Mouse (Mus musculus) MEL (cell line): ENCODE data around the gene Tnni3k. TPM values are rescaled to one million over a fixed set of nuclear protein-coding genes. Genes with fewer than 3 reads are reported as not detected.

ENCODE experiments used
- DNase-seq: peaks from one replicate; pipeline ENCODE4 v3.0.0; 2011; ENCODE audit warnings: low read depth, low spot score
- H3K27ac ChIP-seq: 2 replicates; pipeline ENCODE4 v1.5.1; 2012; ENCODE audit warnings: low read depth, mild to moderate bottlenecking, control low read depth, low read length, moderate library complexity; ENCODE audit not compliant: control insufficient read depth
- H3K27me3 ChIP-seq, 2 experiments: fragments of 150-350 bp in 1 of 2; sonication (generic) in 1 of 2; 2 replicates each; pipeline ENCODE4 v1.6.1; 2012; ENCODE audit warnings: low read length in 2 of 2, mild to moderate bottlenecking in 2 of 2, improper control_type of control experiment in 1 of 2, moderate library complexity in 1 of 2; ENCODE audit not compliant: insufficient read depth in 2 of 2, control insufficient read depth in 1 of 2
- H3K36me3 ChIP-seq, 2 experiments: 2 replicates each; pipeline ENCODE4 v1.6.1; 2012 to 2014; ENCODE audit warnings: low read length in 2 of 2, improper control_type of control experiment in 1 of 2, inconsistent platforms in 1 of 2, mild to moderate bottlenecking in 1 of 2; ENCODE audit not compliant: insufficient read depth in 2 of 2, control insufficient read depth in 1 of 2
- H3K4me1 ChIP-seq, 2 experiments: fragments of 150-350 bp in 1 of 2; sonication (generic) in 1 of 2; 2 replicates each; pipeline ENCODE4 v1.6.1; 2012; ENCODE audit warnings: low read length in 2 of 2, improper control_type of control experiment in 1 of 2, mild to moderate bottlenecking in 1 of 2; ENCODE audit not compliant: insufficient read depth in 2 of 2, control insufficient read depth in 1 of 2
- H3K4me3 ChIP-seq, 2 experiments: fragments of 150-350 bp in 1 of 2; sonication (generic) in 1 of 2; 2 replicates each; pipeline ENCODE4 v1.5.1; 2012; ENCODE audit warnings: low read depth in 2 of 2, low read length in 2 of 2, mild to moderate bottlenecking in 2 of 2, moderate library complexity in 2 of 2, control low read depth in 1 of 2, improper control_type of control experiment in 1 of 2; ENCODE audit not compliant: control insufficient read depth in 1 of 2, insufficient read depth in 1 of 2
- H3K79me2 ChIP-seq: 2 replicates; pipeline ENCODE4 v1.6.1; 2012; ENCODE audit warnings: mild to moderate bottlenecking, low read length, moderate library complexity; ENCODE audit not compliant: control insufficient read depth, poor library complexity, insufficient read depth
- H3K9ac ChIP-seq: 2 replicates; pipeline ENCODE4 v1.6.1; 2012; ENCODE audit warnings: low read depth, mild to moderate bottlenecking, control low read depth, low read length, moderate library complexity; ENCODE audit not compliant: control insufficient read depth, poor library complexity, severe bottlenecking
- H3K9me3 ChIP-seq: fragments of 150-350 bp; sonication (generic); replicated peaks from 2 replicates; pipeline ENCODE4 v1.6.1; 2012; ENCODE audit warnings: mild to moderate bottlenecking, low read length, improper control_type of control experiment, moderate library complexity; ENCODE audit not compliant: insufficient read depth
- ELF1 ChIP-seq: IDR thresholded peaks from 2 replicates; pipeline ENCODE4 v1.6.1; 2014; ENCODE audit warnings: low read depth, mild to moderate bottlenecking, inconsistent platforms, low read length, improper control_type of control experiment, moderate library complexity
- EP300 ChIP-seq, 2 experiments: IDR thresholded peaks; 2 replicates each; pipeline ENCODE4 v1.6.1; 2011; ENCODE audit warnings: improper control_type of control experiment in 2 of 2, low read length in 2 of 2, low read depth in 1 of 2, mild to moderate bottlenecking in 1 of 2
- GABPA ChIP-seq: IDR thresholded peaks from 2 replicates; pipeline ENCODE4 v1.6.1; 2012; ENCODE audit warnings: low read depth, mild to moderate bottlenecking, inconsistent platforms, low read length, improper control_type of control experiment, moderate library complexity
- HCFC1 ChIP-seq: IDR thresholded peaks from 2 replicates; pipeline ENCODE4 v1.6.1; 2012; ENCODE audit warnings: low read depth, mild to moderate bottlenecking, inconsistent platforms, low read length, improper control_type of control experiment, moderate library complexity
- JUND ChIP-seq: IDR thresholded peaks from 2 replicates; pipeline ENCODE4 v1.6.1; 2011; ENCODE audit warnings: low read depth, mild to moderate bottlenecking, improper control_type of control experiment, low read length
- MAZ ChIP-seq: IDR thresholded peaks from 2 replicates; pipeline ENCODE4 v1.6.1; 2012; ENCODE audit warnings: low read depth, mild to moderate bottlenecking, inconsistent platforms, low read length, improper control_type of control experiment
- MEF2A ChIP-seq: IDR thresholded peaks from 2 replicates; pipeline ENCODE4 v1.6.1; 2014; ENCODE audit warnings: low read depth, mild to moderate bottlenecking, inconsistent platforms, low read length, improper control_type of control experiment; ENCODE audit not compliant: poor library complexity, insufficient replicate concordance, severe bottlenecking; ENCODE audit errors: extremely low read depth
- MXI1 ChIP-seq: IDR thresholded peaks from 2 replicates; pipeline ENCODE4 v1.6.1; 2011; ENCODE audit warnings: mild to moderate bottlenecking, low read depth, low read length, improper control_type of control experiment
- MYC ChIP-seq: IDR thresholded peaks from 2 replicates; pipeline ENCODE4 v1.6.1; 2011; ENCODE audit warnings: low read depth, mild to moderate bottlenecking, low read length, improper control_type of control experiment, moderate library complexity
- NELFE ChIP-seq: IDR thresholded peaks from 2 replicates; pipeline ENCODE4 v1.6.1; 2011; ENCODE audit warnings: low read depth, low read length, improper control_type of control experiment
- NRF1 ChIP-seq: IDR thresholded peaks from 2 replicates; pipeline ENCODE4 v1.6.1; 2014; ENCODE audit warnings: low read depth, mild to moderate bottlenecking, inconsistent platforms, low read length, improper control_type of control experiment, moderate library complexity; ENCODE audit not compliant: poor library complexity, insufficient read depth, severe bottlenecking
- POLR2AphosphoS5 ChIP-seq: IDR thresholded peaks from 2 replicates; pipeline ENCODE4 v1.6.1; 2012; ENCODE audit warnings: low read depth, borderline replicate concordance, mild to moderate bottlenecking, inconsistent platforms, low read length, moderate library complexity, mixed read lengths
- RCOR1 ChIP-seq: IDR thresholded peaks from 2 replicates; pipeline ENCODE4 v1.6.1; 2012; ENCODE audit warnings: low read depth, mild to moderate bottlenecking, inconsistent platforms, low read length, improper control_type of control experiment
- SIN3A ChIP-seq: IDR thresholded peaks from 2 replicates; pipeline ENCODE4 v1.6.1; 2012; ENCODE audit warnings: low read length, improper control_type of control experiment, inconsistent platforms
- TAL1 ChIP-seq: IDR thresholded peaks from 2 replicates; pipeline ENCODE4 v1.6.1; 2012; ENCODE audit warnings: mild to moderate bottlenecking, inconsistent platforms, low read length, moderate library complexity, mixed read lengths
- TCF12 ChIP-seq: IDR thresholded peaks from 2 replicates; pipeline ENCODE4 v1.6.1; 2014; ENCODE audit warnings: low read depth, mild to moderate bottlenecking, inconsistent platforms, low read length, improper control_type of control experiment, moderate library complexity
- USF1 ChIP-seq: IDR thresholded peaks from 2 replicates; pipeline ENCODE4 v1.6.1; 2014; ENCODE audit warnings: low read depth, mild to moderate bottlenecking, inconsistent platforms, low read length, improper control_type of control experiment, moderate library complexity
- USF2 ChIP-seq, 2 experiments: IDR thresholded peaks; 2 replicates each; pipeline ENCODE4 v1.6.1; 2011 to 2012; ENCODE audit warnings: improper control_type of control experiment in 2 of 2, low read length in 2 of 2, borderline replicate concordance in 1 of 2, inconsistent platforms in 1 of 2, low read depth in 1 of 2, mild to moderate bottlenecking in 1 of 2; ENCODE audit not compliant: insufficient read depth in 1 of 2
- ZKSCAN1 ChIP-seq: IDR thresholded peaks from 2 replicates; pipeline ENCODE4 v1.6.1; 2012; ENCODE audit warnings: low read depth, mild to moderate bottlenecking, inconsistent platforms, low read length, improper control_type of control experiment, moderate library complexity
- polyA plus RNA-seq, 2 experiments: library from polyadenylated mRNA; stranded (reverse) in 1 of 2; unstranded in 1 of 2; fragments of >175 nt in 1 of 2; fragments of >200 nt in 1 of 2; gene quantifications; 2 replicates each; pipeline versions ENCODE4 v1.2.1 to v1.2.4; 2012; ENCODE audit warnings: low replicate concordance in 2 of 2, low read depth in 1 of 2; ENCODE audit not compliant: insufficient read length in 2 of 2, insufficient read depth in 1 of 2, missing spikeins in 1 of 2
- total RNA-seq: library from RNA; depleted of rRNA; stranded (reverse); fragments of 300-350 nt; gene quantifications from 2 replicates; pipeline ENCODE4 v1.2.3, GENCODE M21; 2012

Tnni3k gene
- total and polyA plus RNA-seq, 3 experiments: not detected

- Histone ChIP-seq H3K27ac (no peak overlapping the region), H3K4me1 (no peaks in the 10 kb centered on the region), H3K9ac (no peak overlapping the region), H3K9me3 (no peaks in the 10 kb centered on the region), H3K27me3 (no peaks in the 10 kb centered on the region), H3K4me3 (no peak overlapping the region), H3K36me3 (no peaks in the 10 kb centered on the region), H3K79me2 (no peaks in the 10 kb centered on the region)
- no peak for DNase-seq
- TF ChIP-seq RCOR1: no peak
- no peak for TF ChIP-seq JUND
- TF ChIP-seq MXI1: no peak
- no peak for TF ChIP-seq MAZ
- no peak for TF ChIP-seq SIN3A
- no peak for TF ChIP-seq EP300 (IDR thresholded peaks at IDR 0.05; ENCODE audit: low read depth in 1 of 2, low read length in 2 of 2)
- TF ChIP-seq MYC: no peak
- TF ChIP-seq MEF2A: no peak
- TF ChIP-seq NRF1: no peak
- TF ChIP-seq ZKSCAN1: no peak
- no peak for TF ChIP-seq TAL1
- TF ChIP-seq TCF12: no peak
- TF ChIP-seq HCFC1: no peak
- no peak for TF ChIP-seq NELFE
- no peak for TF ChIP-seq GABPA
- no peak for TF ChIP-seq USF1
Observed at GRCm38 (mm10) chr3:154815606-154816005, 239.6 kb downstream of the Tnni3k start.

GRCm38 (mm10) chr3:154812893-154813292, 242.3 kb downstream of the Tnni3k start:
- Histone ChIP-seq H3K9ac (no peak overlapping the region), H3K4me1 (no peaks in the 10 kb centered on the region), H3K4me3 (no peak overlapping the region), H3K36me3 (no peaks in the 10 kb centered on the region), H3K9me3 (no peaks in the 10 kb centered on the region), H3K27me3 (no peaks in the 10 kb centered on the region), H3K27ac (no peak overlapping the region), H3K79me2 (no peaks in the 10 kb centered on the region)
- no peak for DNase-seq
- no peak for TF ChIP-seq MAZ
- TF ChIP-seq HCFC1: no peak

- no peaks in the 10 kb centered on the region for H3K27me3 ChIP-seq
- no peak for TF ChIP-seq NRF1
- TF ChIP-seq POLR2AphosphoS5: no peak
- no peak for TF ChIP-seq ELF1
- no peak for TF ChIP-seq USF2 (IDR thresholded peaks at IDR 0.05; ENCODE audit: borderline replicate concordance in 1 of 2, insufficient read depth in 1 of 2, low read depth in 1 of 2, low read length in 2 of 2)
- no peak for TF ChIP-seq HCFC1
- TF ChIP-seq, all 39 proteins: peak for 0
- no peak overlapping the region for H3K27ac ChIP-seq
- no peak overlapping the region for H3K9ac ChIP-seq
- no peak overlapping the region for H3K4me3 ChIP-seq
- DNase-seq: no peak
- no peaks in the 10 kb centered on the region for H3K36me3 ChIP-seq
- H3K79me2 ChIP-seq: no peaks in the 10 kb centered on the region
- H3K4me1 ChIP-seq: no peaks in the 10 kb centered on the region
- no peaks in the 10 kb centered on the region for H3K9me3 ChIP-seq
Observed at GRCm38 (mm10) chr3:154811833-154812232, 243.4 kb downstream of the Tnni3k start.
